In the genomic region with DNA sequence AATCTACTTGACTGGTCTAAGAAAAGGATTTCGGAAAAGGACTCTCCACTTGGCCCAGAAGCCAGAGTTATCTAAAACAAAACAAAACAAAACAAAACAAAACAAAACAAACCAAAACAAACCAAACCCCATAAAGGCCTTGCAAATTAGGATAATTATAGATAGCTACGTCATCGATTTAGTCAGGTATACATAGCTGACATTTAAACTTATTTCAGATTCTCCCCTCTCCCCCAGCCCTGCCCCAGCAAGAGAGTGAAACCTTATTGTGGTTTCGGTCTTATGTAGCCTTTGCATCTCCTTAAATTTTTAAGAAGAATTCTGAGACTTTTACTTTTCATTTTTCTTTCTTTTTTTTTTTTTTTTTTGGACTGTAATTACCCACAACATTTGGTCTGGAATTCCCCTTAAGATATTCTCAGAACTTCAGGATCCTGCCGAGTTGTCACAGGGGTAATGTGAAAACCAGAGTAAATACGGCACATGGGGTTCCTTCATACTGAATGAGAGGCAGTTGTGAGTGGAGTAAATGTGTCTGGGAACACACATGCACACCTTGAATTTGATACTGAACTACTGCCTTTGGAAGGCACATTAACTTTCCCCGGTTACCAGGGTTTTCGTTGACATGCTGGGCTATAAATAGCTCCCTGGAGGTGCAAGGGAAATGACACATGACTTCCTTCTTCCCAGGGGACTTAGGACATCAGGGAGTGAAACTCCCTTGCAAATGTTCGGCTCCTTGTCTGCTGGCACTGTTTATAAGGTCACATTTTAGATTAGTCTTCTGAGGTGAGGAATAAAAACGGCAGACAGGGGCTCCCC, we compare ENCODE assay signal across 8 mouse cellular contexts.
DNase-seq lines count a peak whose midpoint lies in the region; ATAC-seq and TF ChIP-seq lines count a peak whose summit lies in the region.

No protein-coding gene starts in this region.

- H3K27ac ChIP-seq in liver, adult 2 months (replicated peaks; ENCODE audit: insufficient read depth, low read depth, low read length), result no peak overlapping the region; the same call in 1 of the 2 replicates

- H3K4me3 ChIP-seq in liver, adult 2 months (ENCODE audit: insufficient read depth, low read depth, low read length), result no peak overlapping the region

- WGBS in liver, adult 2 months, result 52% methylated on average over 10 of the region's 10 CpGs

- TF ChIP-seq CTCF in liver, adult 2 months (IDR thresholded peaks at IDR 0.05; ENCODE audit: low read depth, low read length), result no peak

- H3K27me3 ChIP-seq in liver, adult 2 months (ENCODE audit: control insufficient read depth, insufficient read depth, low read length), result no peaks in the 10 kb centered on the region

- peak; percentile 19 for DNase-seq in liver, adult 2 months (ENCODE audit: extremely low read depth, low read depth, low spot score)
- no peak for DNase-seq in liver
- DNase-seq in kidney, adult 8-10 months, result peak; percentile 30 to 58
- no peak for DNase-seq in left cerebral cortex, adult 18-20 months (ENCODE audit: low spot score in 2 of 2)
- DNase-seq in ovary, postnatal 10 days (ENCODE audit: low spot score), result no peak
- DNase-seq in layer of hippocampus, postnatal 14 days (ENCODE audit: low spot score in 2 of 2), result no peak

- peaks cover 2% of the 10 kb centered on the region; the same call in 1 of the 2 replicates for H3K4me1 ChIP-seq in liver, adult 2 months (ENCODE audit: control insufficient read depth, insufficient read depth, low read length)

- no peaks in the 10 kb centered on the region for H3K36me3 ChIP-seq in liver, adult 2 months (ENCODE audit: control insufficient read depth, insufficient read depth, low read length)

- ATAC-seq in granulocyte monocyte progenitor cell, adult 5-6 weeks (replicated peaks; ENCODE audit: poor library complexity, severe bottlenecking), result peak; percentile 72
- ATAC-seq in megakaryocyte, adult 5-6 weeks (ENCODE audit: poor library complexity, severe bottlenecking), result peak; percentile 67

- no peaks in the 10 kb centered on the region for H3K79me2 ChIP-seq in liver, adult 2 months (ENCODE audit: control insufficient read depth, insufficient read depth, low read length)

- TF ChIP-seq POLR2A in liver, adult 2 months (IDR thresholded peaks at IDR 0.05; ENCODE audit: extremely low read depth, insufficient read depth, low read length), result no peak

- no peak overlapping the region for H3K9ac ChIP-seq in liver, adult 2 months (ENCODE audit: low read depth, low read length)

Comparison
In these comparisons a context has a peak if more than half of its experiments do, and no peak if none do; other contexts are left out.
1. DNase-seq: peak in liver, adult 2 months (single experiment) and kidney, adult 8-10 months (2 of 2); none in liver (single experiment), left cerebral cortex, adult 18-20 months (0 of 2), ovary, postnatal 10 days (single experiment) and layer of hippocampus, postnatal 14 days (0 of 2).